Mouse (Mus musculus): ENCODE measurements around the gene Olfr1445. TPM values are rescaled to one million over a fixed set of nuclear protein-coding genes. Genes with fewer than 3 reads are reported as not detected.

Gene Olfr1445
- polyA plus RNA-seq, 1 experiment = not detected

- Histone ChIP-seq H3ac (ENCODE audit: control insufficient read depth, insufficient read length, low read depth) (no peak within 1 kb of the TSS), H3K36me3 (ENCODE audit: control insufficient read depth, insufficient read depth) (no peaks in the 10 kb centered on the region), H3K4me3 (ENCODE audit: insufficient read depth, poor library complexity, severe bottlenecking) (no peak within 1 kb of the TSS), H3K27me3 (ENCODE audit: control insufficient read depth, insufficient read depth, insufficient read length) (no peaks in the 10 kb centered on the region), H3K79me3 (ENCODE audit: low read depth) (no peaks in the 10 kb centered on the region), H3K79me2 (ENCODE audit: control insufficient read depth, insufficient read depth) (no peaks in the 10 kb centered on the region)
- TF ChIP-seq USF1 (IDR thresholded peaks at IDR 0.05; ENCODE audit: low read depth) (no peak), CTCF (IDR thresholded peaks at IDR 0.05; ENCODE audit: control insufficient read depth, insufficient read depth, insufficient read length) (no peak), MYOD1 (IDR thresholded peaks at IDR 0.05; ENCODE audit: control insufficient read depth, insufficient read length, low read depth) (no peak), MAX (IDR thresholded peaks at IDR 0.05) (no peak)
Measured at GRCm38 (mm10) chr19:12903643-12904042, 20.0 kb downstream of the Olfr1445 start, which contains the start of gene Olfr1447. Olfr1447 (minus strand) TSS chr19:12903743.

DNA sequence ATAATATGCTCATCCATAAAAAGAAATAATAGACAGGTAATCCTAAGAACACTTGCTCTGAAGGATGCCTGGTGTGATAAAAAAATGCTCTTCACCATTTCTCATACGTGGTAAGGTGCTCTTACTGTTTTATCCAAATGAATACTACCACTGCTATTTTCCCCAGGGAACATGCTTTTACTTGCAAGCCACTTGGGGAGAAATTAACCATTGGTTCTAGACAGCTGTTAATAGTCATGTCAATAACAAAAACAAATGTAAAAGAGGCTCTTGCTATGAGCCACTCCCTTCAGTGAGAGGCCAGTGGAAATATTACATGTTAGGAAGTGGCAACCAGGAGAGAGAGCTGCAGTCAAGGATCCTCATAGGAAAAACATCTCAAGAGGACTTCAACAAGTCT is 40.7 kb downstream of the Olfr1445 start, which contains the start of gene Olfr1448:
Gene Olfr1448, minus strand, starts transcription at position 101 of the 400 bp plus-strand sequence.
- H3ac ChIP-seq (ENCODE audit: control insufficient read depth, insufficient read length, low read depth) = no peak within 1 kb of the TSS
- no peak within 1 kb of the TSS for H3K4me3 ChIP-seq (ENCODE audit: insufficient read depth, poor library complexity, severe bottlenecking)
- no peaks in the 10 kb centered on the region for H3K79me2 ChIP-seq (ENCODE audit: control insufficient read depth, insufficient read depth)
- no peak for TF ChIP-seq CTCF (IDR thresholded peaks at IDR 0.05; ENCODE audit: control insufficient read depth, insufficient read depth, insufficient read length)
- TF ChIP-seq MAX (IDR thresholded peaks at IDR 0.05) = no peak
- TF ChIP-seq CEBPB (IDR thresholded peaks at IDR 0.05; ENCODE audit: low read depth) = no peak
- no peak for TF ChIP-seq USF1 (IDR thresholded peaks at IDR 0.05; ENCODE audit: low read depth)
- TF ChIP-seq MYOG (IDR thresholded peaks at IDR 0.05; ENCODE audit: control insufficient read depth, extremely low read depth, insufficient read length) = no peak
- TF ChIP-seq MYOD1 (IDR thresholded peaks at IDR 0.05; ENCODE audit: control insufficient read depth, insufficient read length, low read depth) = no peak
- TF ChIP-seq FOSL1 (IDR thresholded peaks at IDR 0.05; ENCODE audit: insufficient read depth, low read length, poor library complexity, severe bottlenecking) = no peak
- no peaks in the 10 kb centered on the region for H3K27me3 ChIP-seq (ENCODE audit: control insufficient read depth, insufficient read depth, insufficient read length)
- H3K36me3 ChIP-seq (ENCODE audit: control insufficient read depth, insufficient read depth) = no peaks in the 10 kb centered on the region
- H3K79me3 ChIP-seq (ENCODE audit: low read depth) = no peaks in the 10 kb centered on the region

GRCm38 (mm10) chr19:12930540-12930939 is 46.9 kb downstream of the Olfr1445 start, which contains the start of gene Olfr1449:
Olfr1449 (plus strand) TSS chr19:12930840.
- Histone ChIP-seq H3K27me3 (ENCODE audit: control insufficient read depth, insufficient read depth, insufficient read length) (no peaks in the 10 kb centered on the region), H3K4me3 (ENCODE audit: insufficient read depth, poor library complexity, severe bottlenecking) (no peak within 1 kb of the TSS), H3K79me2 (ENCODE audit: control insufficient read depth, insufficient read depth) (no peaks in the 10 kb centered on the region), H3K79me3 (ENCODE audit: low read depth) (no peaks in the 10 kb centered on the region), H3ac (ENCODE audit: control insufficient read depth, insufficient read length, low read depth) (no peak within 1 kb of the TSS), H3K36me3 (ENCODE audit: control insufficient read depth, insufficient read depth) (no peaks in the 10 kb centered on the region)
- TF ChIP-seq FOSL1 (IDR thresholded peaks at IDR 0.05; ENCODE audit: insufficient read depth, low read length, poor library complexity, severe bottlenecking) (no peak), MYOD1 (IDR thresholded peaks at IDR 0.05; ENCODE audit: control insufficient read depth, insufficient read length, low read depth) (no peak), MAX (IDR thresholded peaks at IDR 0.05) (no peak), CEBPB (IDR thresholded peaks at IDR 0.05; ENCODE audit: low read depth) (no peak), USF1 (IDR thresholded peaks at IDR 0.05; ENCODE audit: low read depth) (no peak), CTCF (IDR thresholded peaks at IDR 0.05; ENCODE audit: control insufficient read depth, insufficient read depth, insufficient read length) (no peak), MYOG (IDR thresholded peaks at IDR 0.05; ENCODE audit: control insufficient read depth, extremely low read depth, insufficient read length) (no peak)

Other genes starting within 250 kb of the Olfr1445 start
- gene Olfr1442, start 213.4 kb upstream of the Olfr1445 start, polyA plus RNA-seq (2012; fragmentation: generic; extraction: Trizol) = not detected
- not detected for gene Olfr1443, start 205.7 kb upstream of the Olfr1445 start, polyA plus RNA-seq (2012; fragmentation: generic; extraction: Trizol)
- not detected for gene Keg1, start 188.1 kb upstream of the Olfr1445 start, polyA plus RNA-seq (2012; fragmentation: generic; extraction: Trizol)
- gene Cntf, start 118.2 kb upstream of the Olfr1445 start, polyA plus RNA-seq (2012; fragmentation: generic; extraction: Trizol) = 1.4 TPM
- gene Zfp91, start 87.7 kb upstream of the Olfr1445 start, polyA plus RNA-seq (2012; fragmentation: generic; extraction: Trizol) = 25.0 TPM
- 0.11 TPM for gene Lpxn, start 87.7 kb upstream of the Olfr1445 start, polyA plus RNA-seq (2012; fragmentation: generic; extraction: Trizol)
- gene Gm5244, start 37.2 kb upstream of the Olfr1445 start, polyA plus RNA-seq (2012; fragmentation: generic; extraction: Trizol) = not detected
- gene Olfr1444, start 26.6 kb upstream of the Olfr1445 start, polyA plus RNA-seq (2012; fragmentation: generic; extraction: Trizol) = not detected
- gene Olfr1446, start 9.7 kb downstream of the Olfr1445 start, polyA plus RNA-seq (2012; fragmentation: generic; extraction: Trizol) = not detected
- gene Olfr1447, start 19.9 kb downstream of the Olfr1445 start, polyA plus RNA-seq (2012; fragmentation: generic; extraction: Trizol) = not detected
- not detected for gene Olfr1448, start 40.6 kb downstream of the Olfr1445 start, polyA plus RNA-seq (2012; fragmentation: generic; extraction: Trizol)
- gene Olfr1449, start 47.0 kb downstream of the Olfr1445 start, polyA plus RNA-seq (2012; fragmentation: generic; extraction: Trizol) = not detected
- gene Olfr1450, start 66.4 kb downstream of the Olfr1445 start, polyA plus RNA-seq (2012; fragmentation: generic; extraction: Trizol) = not detected
- gene Olfr1451, start 111.2 kb downstream of the Olfr1445 start, polyA plus RNA-seq (2012; fragmentation: generic; extraction: Trizol) = not detected
- gene Olfr1453, start 144.5 kb downstream of the Olfr1445 start, polyA plus RNA-seq (2012; fragmentation: generic; extraction: Trizol) = not detected
- gene Olfr1454, start 176.8 kb downstream of the Olfr1445 start, polyA plus RNA-seq (2012; fragmentation: generic; extraction: Trizol) = not detected
- not detected for gene Olfr1457, start 214.0 kb downstream of the Olfr1445 start, polyA plus RNA-seq (2012; fragmentation: generic; extraction: Trizol)
- gene Olfr1458, start 222.9 kb downstream of the Olfr1445 start, polyA plus RNA-seq (2012; fragmentation: generic; extraction: Trizol) = not detected